Mouse (Mus musculus): ENCODE measurements around the gene Oasl1.

Gene Oasl1

DNA sequence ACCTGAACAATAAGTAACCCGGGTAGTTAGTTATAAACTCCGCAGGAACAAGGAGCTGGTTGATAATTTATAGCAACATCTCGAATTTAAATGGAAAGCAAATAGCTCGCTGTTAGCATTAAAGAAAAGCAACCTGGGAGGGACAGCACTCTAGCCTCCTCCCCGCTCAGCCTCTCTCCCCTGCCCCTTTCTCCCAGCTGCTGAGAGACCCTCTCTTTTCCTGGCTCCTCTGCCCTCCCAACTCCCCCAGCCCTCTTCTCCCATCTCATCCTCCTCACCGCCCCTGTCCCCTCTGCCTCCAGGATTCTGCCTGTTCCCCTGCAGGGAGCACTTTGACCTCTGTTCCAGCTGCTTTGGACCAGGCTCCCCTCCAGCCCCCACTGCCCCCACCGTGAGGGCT, 45.6 kb downstream of the Oasl1 start:
- no peak for DNase-seq (ENCODE audit: low read depth, low spot score)

DNA sequence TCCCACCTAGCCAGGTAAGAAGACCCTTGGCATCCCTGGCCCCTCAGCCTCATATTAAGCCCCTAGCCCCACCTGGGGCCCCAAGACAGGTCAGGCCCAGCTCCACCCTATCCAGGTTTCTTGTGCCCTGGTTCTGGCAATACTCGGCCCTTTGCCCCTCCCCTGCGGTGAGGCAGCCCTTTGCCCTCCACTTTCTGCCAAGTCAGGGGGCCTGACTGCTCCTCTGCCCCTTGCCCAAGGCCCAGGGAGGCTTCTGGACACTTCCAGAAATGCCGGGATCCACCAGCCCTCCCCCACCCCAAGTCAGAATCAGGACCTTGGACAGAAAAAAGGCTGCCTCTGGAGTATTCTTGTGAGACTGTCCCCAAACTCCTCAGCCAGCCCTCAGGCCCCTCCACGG, 46.0 kb downstream of the Oasl1 start:
- DNase-seq (ENCODE audit: low read depth, low spot score): no peak

DNA sequence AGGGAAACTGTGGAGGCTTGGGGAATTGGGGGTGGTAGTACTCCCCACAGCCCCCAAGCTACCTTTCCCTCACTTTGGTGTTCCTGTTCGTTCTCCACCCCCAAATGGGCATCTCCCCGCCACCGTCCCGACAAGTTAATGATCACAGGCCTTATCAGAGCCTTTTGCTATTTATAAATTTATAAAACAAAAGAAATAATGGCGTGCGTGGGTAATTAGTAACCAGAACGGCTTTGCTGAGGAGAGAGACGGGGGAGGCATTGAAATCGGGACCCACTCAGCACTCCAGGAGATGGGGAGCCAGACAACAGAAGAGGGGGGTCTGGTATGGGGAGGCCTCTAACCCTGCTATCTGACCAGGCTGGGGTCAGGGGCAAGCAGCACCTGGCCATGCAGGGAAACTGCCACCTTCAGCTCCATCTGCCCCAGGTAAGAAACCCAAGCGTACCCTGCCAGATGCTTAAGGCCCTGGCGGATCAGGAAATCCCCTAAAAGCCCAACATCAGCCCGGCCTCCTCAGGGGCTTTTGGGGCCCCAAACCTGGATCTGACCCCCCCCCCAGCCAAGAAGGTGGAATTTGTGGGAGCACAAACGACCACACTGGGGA, 46.7 kb downstream of the Oasl1 start:
- no peak for DNase-seq (ENCODE audit: low read depth, low spot score)

DNA sequence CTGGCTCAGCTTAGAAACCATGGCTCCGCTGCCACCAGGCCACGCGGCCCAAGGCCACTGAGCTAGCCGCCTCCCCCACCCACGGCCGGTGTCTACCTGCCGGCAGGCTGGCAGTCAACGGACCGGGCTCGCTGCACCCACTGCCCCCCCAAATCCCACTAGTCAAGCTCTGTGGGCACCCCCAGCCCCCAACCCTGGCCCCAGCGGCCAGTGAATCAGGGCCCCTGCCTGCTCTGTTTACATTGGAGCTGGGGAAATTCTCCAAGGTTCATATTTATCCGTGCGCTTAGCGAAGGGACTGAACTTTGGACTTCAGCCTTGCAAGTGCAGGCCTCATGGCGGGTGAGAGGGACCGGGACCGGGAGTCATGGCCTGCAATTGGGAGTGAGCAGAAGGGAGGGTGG, 47.8 kb downstream of the Oasl1 start, which contains the start of gene Hnf1a:
Gene Hnf1a, minus strand, starts transcription at position 271 of the 404 bp plus-strand sequence.
- DNase-seq (ENCODE audit: low read depth, low spot score): no peak

DNA sequence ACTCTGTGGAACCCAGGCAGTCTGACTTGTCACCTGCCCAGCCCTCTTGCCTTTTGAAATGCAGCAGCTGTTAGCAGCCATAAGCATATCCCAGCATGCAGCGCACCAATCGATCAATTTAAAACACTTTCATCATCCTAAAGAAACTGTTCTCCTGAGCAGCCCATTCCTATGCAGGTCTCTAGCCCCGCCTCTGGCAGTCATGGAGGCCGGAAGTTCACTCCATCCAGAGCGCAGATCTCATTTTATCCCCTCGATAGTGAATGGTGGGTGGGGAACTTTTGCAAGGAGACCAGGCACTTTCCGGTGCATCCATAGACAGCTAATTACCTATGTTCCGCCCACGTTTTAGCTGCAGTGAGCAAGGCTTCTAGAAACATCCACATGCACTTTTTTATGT, 49.2 kb downstream of the Oasl1 start:
- DNase-seq (ENCODE audit: low read depth, low spot score): no peak

DNA sequence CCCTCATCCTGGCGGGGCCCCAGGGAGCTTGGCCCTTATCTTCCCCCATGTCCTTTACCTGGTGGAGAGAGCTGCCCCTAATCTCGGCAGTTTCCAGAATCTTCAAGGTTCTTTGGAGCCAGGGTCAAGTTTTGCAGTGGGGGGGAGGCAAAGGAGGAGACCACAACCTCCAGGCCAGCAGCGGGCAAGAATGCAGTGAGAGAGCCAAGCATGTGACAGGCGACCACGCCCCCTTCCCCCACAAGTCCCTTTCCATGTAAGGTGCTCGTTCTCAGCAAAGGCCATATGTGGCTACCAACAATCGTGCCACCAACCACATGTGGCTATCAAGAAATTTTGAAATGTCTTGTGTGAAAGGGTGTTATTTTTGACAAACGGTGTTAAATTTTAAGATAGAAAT, 50.1 kb downstream of the Oasl1 start:
- DNase-seq (ENCODE audit: low read depth, low spot score): no peak

DNA sequence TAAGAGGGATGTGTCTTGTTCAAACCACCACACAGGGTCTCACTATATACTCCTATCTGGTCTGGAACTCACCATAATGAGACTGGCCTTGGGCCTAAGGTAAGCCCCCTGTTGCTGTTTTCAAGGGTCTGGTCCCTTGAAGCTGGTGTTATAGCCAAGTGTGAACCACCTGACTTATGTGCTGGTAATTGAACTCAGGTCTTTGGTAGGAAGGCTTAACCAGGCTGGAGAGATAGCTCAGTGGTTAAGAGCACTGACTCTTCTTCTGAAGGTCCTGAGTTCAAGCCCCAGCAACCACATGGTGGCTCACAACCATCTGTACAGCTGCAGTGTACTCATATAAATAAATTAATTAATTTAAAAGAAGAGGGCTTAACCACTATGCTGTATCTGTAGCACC, 53.9 kb downstream of the Oasl1 start:
- DNase-seq (ENCODE audit: low read depth, low spot score): no peak

DNA sequence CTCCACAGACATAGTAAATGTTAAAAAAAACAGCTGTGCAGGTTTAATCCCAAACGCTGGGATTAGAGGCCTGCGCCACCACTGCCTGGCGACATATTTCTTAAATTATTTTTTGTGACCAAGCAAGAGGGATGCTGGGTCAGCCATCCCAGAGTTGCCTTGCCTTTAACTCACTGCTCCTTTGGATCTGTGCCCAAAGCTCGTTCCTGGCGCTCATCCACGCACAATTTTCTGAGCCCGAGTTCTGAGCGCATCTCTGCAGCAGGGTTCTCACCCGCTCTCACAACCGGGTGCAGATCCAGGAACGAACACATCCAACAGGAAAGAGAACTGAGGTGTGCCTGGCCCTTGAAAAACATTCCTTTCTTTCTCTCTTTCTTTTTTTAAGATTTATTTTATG, 55.4 kb downstream of the Oasl1 start:
- DNase-seq (ENCODE audit: low read depth, low spot score): no peak

DNA sequence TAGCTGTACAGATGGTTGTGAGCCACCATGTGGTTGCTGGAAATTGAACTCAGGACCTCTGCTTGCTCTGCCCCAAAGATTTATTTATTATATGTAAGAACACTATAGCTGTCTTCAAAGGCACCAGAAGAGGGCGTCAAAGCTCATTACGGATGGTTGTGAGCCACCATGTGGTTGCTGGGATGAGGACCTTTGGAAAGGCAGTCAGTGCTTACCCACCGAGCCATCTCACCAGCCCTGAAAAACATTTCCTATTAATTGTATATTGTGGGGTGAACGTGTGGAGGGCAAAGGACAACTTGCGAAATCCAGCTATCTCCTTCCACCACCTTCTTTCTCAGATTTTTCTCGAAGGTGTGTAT, 55.8 kb downstream of the Oasl1 start:
- DNase-seq (ENCODE audit: low read depth, low spot score): peak; percentile 77

DNA sequence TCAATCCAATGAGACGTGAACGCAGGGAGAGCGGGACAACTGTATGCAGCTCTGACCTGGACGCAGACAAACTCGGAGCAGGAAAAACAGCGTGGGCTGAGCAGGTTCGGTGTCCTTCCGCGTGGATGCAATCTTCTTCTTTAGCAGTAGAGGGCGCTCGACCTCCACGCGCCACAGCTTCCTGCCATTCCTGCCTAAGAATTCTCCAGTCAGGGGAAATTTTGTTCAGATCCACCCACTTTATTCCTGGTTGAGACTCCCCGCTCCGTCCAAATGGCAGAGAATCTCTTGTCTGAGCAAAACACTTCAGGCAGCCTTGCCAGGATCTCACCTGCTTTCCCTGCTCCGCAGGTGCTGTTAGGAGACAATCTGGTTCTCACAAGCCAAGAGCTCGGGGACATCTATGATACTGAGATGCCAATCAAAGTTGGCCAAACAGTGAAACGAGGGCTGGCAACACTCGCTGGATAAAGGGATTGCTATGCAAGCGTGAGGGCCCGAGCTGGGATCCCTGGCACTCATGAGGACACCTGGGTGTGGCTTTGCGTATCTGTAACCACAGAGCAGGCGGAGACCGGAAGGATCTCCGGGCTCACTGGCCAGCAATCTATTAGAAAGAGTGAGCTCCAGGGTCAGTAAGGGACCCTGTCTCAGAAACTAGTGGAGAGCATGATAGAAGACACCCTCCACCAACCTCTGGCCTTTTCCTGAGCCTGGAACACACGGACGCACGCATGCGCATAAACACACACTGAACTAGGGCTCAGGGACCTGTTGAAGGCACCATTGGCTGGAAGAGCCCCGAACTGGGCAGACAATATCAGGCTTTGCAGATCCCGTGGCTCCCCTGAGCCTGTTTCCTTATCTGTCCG, 56.4 kb downstream of the Oasl1 start:
- peak; percentile 81 for DNase-seq (ENCODE audit: low read depth, low spot score)

DNA sequence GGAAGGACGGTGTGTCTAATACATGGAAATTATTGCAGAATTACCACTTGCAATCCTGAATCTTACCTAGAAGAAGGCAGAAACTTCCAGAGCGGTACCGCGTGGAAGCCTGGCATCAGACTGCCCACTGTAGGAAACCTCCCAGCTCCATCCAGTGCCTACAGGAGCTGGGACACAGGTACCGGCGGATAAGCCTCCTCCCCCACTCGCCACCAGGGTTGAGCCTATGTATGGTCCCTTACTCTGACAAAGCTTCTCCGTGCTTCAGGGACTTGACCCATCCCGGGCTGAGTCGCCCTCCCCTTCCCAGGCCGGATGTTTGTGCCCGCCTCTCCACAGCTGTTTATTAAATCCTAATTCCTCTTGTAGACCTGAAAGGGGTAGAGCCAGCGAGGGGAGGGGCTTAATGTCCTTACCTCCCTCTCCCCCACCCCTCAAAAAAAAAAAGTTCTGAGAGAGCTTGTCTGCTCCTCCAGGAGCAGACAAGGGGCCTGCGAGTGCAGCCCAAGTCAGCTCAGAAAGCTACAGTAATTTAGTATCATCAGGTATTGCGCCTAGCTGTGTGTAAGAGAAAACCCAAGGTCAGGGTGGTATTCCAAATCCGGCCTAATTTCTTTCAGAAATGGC, 57.2 kb downstream of the Oasl1 start:
- DNase-seq (ENCODE audit: low read depth, low spot score): peak; percentile 10

DNA sequence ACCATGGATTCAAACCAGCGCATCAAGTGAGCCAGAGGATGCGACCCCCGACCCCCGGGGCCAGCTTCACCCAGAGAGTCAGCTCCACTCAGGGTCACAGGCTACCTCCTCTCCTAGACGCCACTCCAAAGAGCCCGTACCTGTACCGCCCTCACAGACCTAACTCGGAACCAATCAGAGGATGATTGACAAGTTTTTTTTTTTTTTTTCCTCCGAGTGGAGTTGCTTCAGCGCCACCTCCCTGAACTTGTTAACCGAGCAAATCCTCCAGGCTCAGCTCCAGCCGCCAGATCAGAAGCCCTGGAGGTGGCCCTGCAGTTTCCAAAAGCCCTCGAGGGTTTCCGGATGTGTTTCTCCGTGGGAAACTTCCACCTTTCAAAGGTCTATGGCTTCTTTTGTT, 59.0 kb downstream of the Oasl1 start:
- no peak for DNase-seq (ENCODE audit: low read depth, low spot score)

DNA sequence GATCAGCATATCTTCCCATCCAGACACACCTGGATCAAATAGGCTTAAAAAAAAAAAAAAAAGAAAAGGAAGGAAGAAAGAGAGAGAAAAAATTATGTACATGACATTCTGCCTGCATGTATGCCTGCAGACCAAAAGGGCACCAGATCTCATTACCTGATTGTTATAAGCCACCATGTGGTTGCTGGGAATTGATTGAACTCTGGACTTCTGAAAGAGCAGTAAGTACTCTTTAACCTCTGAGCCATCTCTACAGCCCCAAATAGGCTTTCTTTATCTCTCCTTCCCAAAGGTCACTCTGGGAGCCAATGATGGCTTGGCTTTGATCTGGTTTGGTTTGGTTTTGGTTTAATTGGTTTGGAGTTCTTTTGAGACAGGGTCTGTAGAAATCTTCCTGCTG, 62.0 kb downstream of the Oasl1 start:
- DNase-seq (ENCODE audit: low read depth, low spot score): no peak

Measured in CD4-positive, CD25-positive, alpha-beta regulatory T cell, adult 2 months (primary cell).